Mouse (Mus musculus) WW6 (cell line): ENCODE measurements around the gene Cacna1g.

ENCODE experiments used
- DNase-seq: peaks from one replicate; pipeline ENCODE4 v3.0.0-alpha.2; 2013; ENCODE audit warnings: low read depth, low spot score

Cacna1g gene

DNA sequence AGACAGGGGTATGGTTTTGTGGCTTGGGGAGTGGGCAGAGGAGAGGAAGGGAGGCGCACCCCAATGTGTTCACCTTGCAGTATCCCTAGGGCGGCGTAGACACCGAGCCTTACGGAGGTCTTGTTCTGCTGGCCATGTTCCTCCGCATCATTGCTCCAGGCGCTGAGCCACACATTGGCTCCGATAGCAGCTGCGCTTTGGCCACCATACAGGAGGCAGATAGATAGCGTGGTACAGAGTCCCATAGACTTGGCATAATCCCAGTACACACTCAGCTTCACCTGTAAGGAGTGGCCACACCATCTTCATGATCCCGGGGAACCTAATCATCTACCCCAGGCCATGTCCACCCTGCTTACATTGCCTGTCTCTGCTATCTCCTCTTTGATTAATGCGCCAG, 114.8 kb downstream of the Cacna1g start:
- DNase-seq, result no peak
